Mouse (Mus musculus): Measurements from ENCODE around the gene Gm49342. TPM values are rescaled to one million over a fixed set of nuclear protein-coding genes. Genes with fewer than 3 reads are reported as not detected.

The Gm49342 gene
- total RNA-seq (2023), result 10 to 100 TPM in 1 of 2 experiments, 1 to 10 TPM in 1; 9.2 to 28.2 TPM

DNA sequence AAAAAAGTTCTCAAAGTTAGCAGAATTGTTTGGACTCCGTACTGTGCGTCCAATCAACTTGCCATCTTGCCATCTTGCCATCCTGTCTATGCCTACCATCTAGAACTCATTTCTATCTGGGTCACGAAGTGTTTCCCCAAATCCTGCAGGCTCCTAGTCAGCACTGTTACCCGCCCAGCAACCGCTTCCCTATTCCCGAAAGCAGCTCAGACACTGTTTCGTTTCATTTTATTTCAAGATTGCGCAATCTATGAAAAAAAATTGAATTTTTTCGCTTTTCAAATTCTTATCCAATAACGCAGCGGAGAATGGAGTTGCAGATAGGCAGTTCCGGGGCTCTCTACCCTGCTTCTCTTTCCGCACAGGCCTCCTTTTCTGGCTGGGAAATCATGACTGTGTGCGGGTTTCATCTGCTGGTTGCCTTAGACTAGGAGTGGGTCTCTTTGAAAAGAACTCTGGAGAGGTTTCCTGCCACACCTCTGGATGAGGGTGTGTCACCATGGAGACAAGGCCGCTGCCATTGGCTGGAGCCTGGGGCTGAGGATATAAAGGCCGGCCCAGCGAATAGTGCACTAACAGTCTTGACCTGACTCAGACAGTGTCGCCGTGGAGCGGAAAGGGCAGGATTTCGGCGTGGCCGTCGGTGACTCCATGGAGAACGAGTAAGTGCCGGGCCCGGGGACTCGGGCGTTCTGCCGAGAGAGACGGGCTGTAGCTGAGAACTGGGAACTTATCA lies at the start of gene Gm49342:
Gm49342 (plus strand) TSS at position 586 of the 736 bp plus-strand sequence.

DNA sequence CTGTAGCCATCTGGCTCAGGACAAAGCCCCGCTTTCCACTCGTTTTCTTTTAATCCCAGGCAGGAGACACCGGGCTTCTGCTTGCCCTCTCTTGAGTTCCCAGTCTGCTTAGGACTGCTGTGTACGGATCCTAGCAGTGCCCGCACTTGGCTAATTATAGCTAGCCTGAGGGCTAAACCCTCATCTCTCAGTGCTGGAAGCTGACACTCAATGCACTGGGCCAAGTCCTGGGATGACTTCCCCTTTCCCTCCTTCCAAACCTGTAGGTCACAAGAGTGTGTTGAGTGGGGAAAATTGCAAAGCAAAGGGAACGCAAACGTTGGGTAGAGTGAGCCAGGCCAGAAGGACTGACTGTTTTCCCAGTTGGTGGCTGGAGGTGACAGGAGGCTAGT lies 46.9 kb upstream of the Gm49342 start, which contains the start of gene Klhl33:
Klhl33 (minus strand) TSS at position 134 of the 392 bp plus-strand sequence.

DNA sequence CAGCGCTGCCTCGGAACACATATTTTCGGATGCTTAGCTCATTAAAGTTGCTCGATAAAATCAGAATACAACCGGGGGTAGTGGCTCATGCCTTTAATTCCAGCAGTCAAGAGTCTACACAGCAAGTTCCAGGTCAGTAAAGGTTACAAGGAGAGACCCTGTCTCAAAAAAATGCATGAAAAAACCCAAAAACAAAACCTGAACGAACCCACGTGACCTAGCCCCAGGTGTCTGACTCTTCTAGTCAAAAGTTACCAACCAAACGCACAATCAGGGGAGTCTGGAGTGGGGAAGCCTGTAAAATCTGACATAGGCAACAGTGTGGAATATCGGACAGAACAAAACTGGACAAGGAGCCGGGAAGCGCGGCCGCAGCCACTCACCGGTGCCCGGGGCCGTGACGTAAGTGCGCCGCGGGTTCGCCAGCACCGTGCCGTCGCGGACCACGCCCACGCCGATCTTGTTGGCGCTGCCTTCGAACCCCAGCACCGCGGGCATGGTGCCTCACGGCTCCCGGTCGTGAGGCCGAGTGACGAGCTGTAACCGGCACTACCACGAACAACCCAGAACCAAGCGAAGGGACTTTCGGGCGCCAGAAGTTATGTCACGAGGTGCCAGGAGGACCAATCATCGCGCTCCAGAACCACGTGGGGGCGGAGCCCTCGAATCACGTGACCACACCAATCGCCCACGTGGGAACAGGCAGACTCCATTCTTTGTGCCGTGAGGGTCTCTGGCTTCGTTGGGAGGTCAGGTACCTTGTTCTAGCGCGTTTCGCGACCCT lies 19.8 kb upstream of the Gm49342 start, which contains the start of the genes Osgep and Apex1:
Osgep (minus strand) TSS at position 613 of the 784 bp plus-strand sequence.
Apex1 (plus strand) TSS at position 688 of the 784 bp plus-strand sequence.

DNA sequence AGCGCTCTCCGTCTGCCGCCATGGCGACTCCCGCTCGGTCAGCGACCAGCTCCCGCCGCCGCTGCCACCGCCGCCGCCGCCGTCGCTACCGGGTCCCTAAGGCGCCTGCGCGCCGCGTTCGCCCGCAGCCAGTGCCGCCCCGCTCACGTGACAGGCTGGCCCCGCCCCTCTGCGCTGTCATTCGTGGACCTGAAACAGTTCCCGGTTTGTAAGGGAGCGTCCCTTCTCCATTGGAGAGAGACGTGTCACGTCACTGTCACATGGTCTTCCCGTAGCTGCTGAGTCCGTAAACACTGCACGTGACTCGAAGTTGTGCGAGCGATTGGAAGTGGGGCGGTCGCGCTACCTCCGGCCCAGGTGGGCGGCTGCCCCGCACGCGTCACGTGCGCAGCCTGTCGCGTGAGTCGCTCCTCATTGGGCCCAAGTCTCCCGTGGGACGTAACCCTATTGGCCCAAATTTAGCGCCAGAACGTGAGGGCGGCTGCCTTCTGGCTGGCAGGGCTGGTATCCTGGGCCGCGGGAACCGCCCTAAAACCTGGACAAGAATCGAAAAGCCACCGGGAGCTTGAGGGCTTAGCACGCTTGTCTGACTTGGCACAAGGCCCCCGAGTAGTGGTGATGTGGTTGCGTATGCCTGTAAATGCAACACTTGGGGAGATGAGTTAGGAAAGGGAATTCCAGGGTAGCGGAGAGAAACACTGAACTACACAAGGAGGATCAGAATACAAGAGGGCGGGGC lies 13.4 kb upstream of the Gm49342 start, which contains the start of the genes Pip4p1 and Pnp:
Pip4p1 (minus strand) TSS at position 103 of the 739 bp plus-strand sequence.
Pnp (plus strand) TSS at position 329 of the 739 bp plus-strand sequence.

DNA sequence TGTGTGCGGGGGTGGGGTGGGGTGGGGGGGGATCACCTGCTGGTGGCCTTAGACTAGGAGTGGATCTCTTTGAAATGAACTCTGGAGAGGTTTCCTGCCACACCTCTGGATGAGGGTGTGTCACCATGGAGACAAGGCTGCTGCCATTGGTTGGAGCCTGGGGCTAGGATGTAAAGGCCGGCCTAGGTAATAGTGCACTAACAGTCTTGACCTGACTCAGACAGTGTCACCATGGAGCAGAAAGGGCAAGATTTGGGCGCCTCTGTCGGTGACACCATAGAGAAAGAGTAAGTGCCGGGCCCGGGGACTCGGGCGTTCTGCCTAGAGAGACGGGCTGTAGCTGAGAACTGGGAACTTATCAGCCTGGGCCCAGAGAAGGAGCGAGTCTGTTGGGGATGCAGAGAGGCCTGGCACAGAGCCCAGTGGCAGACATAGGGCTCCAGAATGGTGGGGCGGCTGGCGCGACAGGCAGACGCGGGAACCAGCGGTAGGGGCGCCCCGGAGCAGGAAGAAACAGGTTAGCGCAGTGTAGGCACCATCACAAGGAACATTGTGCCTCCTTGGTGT lies 11.7 kb downstream of the Gm49342 start, which contains the start of gene Pnp2:
Pnp2 (plus strand) TSS at position 51 of the 567 bp plus-strand sequence.

DNA sequence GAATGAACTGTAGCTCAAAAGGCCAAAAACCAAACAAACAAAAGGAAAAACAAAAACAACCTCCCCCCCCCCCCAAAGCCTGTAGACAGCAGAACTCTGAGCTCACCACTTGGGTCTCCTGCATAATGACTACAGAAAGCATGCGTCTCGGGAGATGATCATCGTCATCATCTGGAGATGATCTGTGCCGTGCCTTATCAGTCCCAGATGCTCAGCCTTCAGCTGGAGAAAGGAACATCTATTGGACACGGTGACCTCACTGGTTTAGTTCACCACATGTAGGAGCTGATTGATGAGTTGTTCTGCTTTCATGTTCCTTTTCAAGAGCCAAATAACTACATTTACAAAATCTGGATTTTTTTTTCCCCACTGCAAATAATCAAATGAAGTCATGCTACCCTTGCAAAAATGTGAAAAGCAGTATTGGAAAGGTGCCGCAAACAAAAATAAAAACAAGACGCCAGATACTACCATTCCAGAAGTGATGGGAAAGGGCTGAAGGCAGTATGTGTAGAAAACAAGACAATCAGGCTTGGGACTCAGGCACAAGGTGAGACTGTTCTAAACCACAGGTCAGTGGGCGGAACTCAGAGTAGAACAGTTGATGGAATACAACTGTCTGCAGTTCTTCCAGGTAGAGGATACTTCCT lies 63.0 kb downstream of the Gm49342 start, which contains the start of gene Rnase10:
Rnase10 (plus strand) TSS at position 600 of the 650 bp plus-strand sequence.

Other genes with a start within 250 kb of the Gm49342 start
- not detected for gene Olfr748, start 237.1 kb upstream of the Gm49342 start, total RNA-seq (2023)
- gene Olfr749, start 199.4 kb upstream of the Gm49342 start, total RNA-seq (2023), result not detected
- gene Ttc5, start 159.0 kb upstream of the Gm49342 start, total RNA-seq (2023), result 10 to 100 TPM; 79.2 to 79.7 TPM
- under 1 TPM in 1 of 2 experiments, not detected in 1; 0.50 TPM for gene Ccnb1ip1, start 136.8 kb upstream of the Gm49342 start, total RNA-seq (2023)
- 10 to 100 TPM; 49.9 to 50.6 TPM for gene Parp2, start 136.7 kb upstream of the Gm49342 start, total RNA-seq (2023)
- 10 to 100 TPM; 40.3 to 43.6 TPM for gene Tep1, start 74.0 kb upstream of the Gm49342 start, total RNA-seq (2023)
- not detected for gene Klhl33, start 47.0 kb upstream of the Gm49342 start, total RNA-seq (2023)
- 10 to 100 TPM; 29.2 to 31.8 TPM for gene Osgep, start 19.6 kb upstream of the Gm49342 start, total RNA-seq (2023)
- gene Apex1, start 19.5 kb upstream of the Gm49342 start, total RNA-seq (2023), result 10 to 100 TPM; 45.3 to 49.3 TPM
- gene Pip4p1, start 13.7 kb upstream of the Gm49342 start, total RNA-seq (2023), result 10 to 100 TPM; 72.8 to 86.5 TPM
- gene Pnp, start 13.4 kb upstream of the Gm49342 start, total RNA-seq (2023), result 10 to 100 TPM; 14.9 to 29.4 TPM
- gene Pnp2, start 11.5 kb downstream of the Gm49342 start, total RNA-seq (2023), result 1 to 10 TPM in 1 of 2 experiments, under 1 TPM in 1; 0.56 to 1.3 TPM
- not detected for gene Rnase10, start 63.2 kb downstream of the Gm49342 start, total RNA-seq (2023)
- not detected for gene Rnase9, start 97.4 kb downstream of the Gm49342 start, total RNA-seq (2023)
- gene Rnase11, start 105.6 kb downstream of the Gm49342 start, total RNA-seq (2023), result not detected
- gene Rnase12, start 113.1 kb downstream of the Gm49342 start, total RNA-seq (2023), result not detected
- gene Olfr750, start 129.9 kb downstream of the Gm49342 start, total RNA-seq (2023), result not detected
- 1 to 10 TPM in 1 of 2 experiments, under 1 TPM in 1; 0.76 to 1.7 TPM for gene Rnase4, start 146.6 kb downstream of the Gm49342 start, total RNA-seq (2023)
- not detected for gene Ang, start 146.6 kb downstream of the Gm49342 start, total RNA-seq (2023)
- gene Eddm3b, start 169.9 kb downstream of the Gm49342 start, total RNA-seq (2023), result not detected
- 1 to 10 TPM; 3.9 to 4.3 TPM for gene Rnase6, start 179.4 kb downstream of the Gm49342 start, total RNA-seq (2023)
- not detected for gene Rnase1, start 202.3 kb downstream of the Gm49342 start, total RNA-seq (2023)
- not detected for gene Rnase2b, start 217.7 kb downstream of the Gm49342 start, total RNA-seq (2023)

All from T-cell, adult 66 days (primary cell).